Mouse (Mus musculus): Measurements from ENCODE around the gene Gm9112. TPM values are rescaled to one million over a fixed set of nuclear protein-coding genes. Genes with fewer than 3 reads are reported as not detected.
"Not testable (repeated sequence)": the region's sequence is repeated elsewhere in the genome, so short reads cannot be mapped to it uniquely, and the experiment has no call there.

Gm9112 gene
- not detected in 2 replicates for polyA plus RNA-seq (2012; ENCODE audit: insufficient read depth, low replicate concordance)

DNA sequence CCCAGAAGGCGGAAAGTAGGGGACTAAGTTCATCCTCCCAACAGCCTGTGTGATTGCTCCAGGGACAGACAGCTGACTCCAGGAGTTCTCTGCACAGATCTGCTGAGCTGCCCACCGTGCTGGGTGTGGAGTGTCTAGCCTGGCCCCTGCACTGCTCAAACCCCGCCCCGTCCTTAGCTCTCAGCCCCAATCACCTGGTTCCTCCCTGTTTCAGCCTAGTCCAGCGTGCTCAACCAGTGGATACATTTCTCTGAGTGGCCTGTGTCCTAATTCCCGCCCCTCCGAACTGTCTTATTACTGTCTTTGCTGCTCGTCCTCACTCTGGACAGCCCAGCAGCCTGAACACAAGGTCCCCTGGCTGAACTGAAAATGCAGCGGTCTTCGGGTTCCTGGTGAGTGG, at the start of gene Gm9112, which contains the start of gene Dmrtc1b:
Gene Gm9112, minus strand, starts transcription at position 101 of the 400 bp plus-strand sequence.
Gene Dmrtc1b, plus strand, starts transcription at position 331 of the 400 bp plus-strand sequence.
- not testable (repeated sequence) for H3K4me1 ChIP-seq; H3K9me3 ChIP-seq; H3K27me3 ChIP-seq (replicated peaks)

DNA sequence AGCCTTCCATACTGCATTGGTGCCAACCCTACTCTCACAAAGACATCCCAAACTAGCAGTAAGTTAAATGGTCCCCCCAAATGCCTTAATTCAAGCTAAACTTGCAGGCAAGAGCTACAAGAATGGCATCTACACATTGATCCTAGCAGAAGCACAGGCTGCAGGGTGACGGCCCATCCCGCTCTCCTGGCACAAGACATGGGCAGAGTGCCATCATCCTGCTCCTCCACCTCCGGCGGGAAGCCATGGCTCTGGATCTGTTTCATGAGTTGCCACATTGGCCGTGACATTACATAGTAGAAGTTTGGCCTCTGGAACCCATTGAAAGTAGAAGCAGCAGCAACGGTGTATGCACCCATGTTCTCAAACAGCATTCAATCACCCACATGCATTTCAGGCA, 16.8 kb upstream of the Gm9112 start:
- H3K4me3 ChIP-seq (replicated peaks); H3K4me1 ChIP-seq; H3K9me3 ChIP-seq; H3K27me3 ChIP-seq (replicated peaks); H3K36me3 ChIP-seq (replicated peaks; ENCODE audit: low read length): not testable (repeated sequence)

More for the DNA sequence above, at the start of gene Gm9112, which contains the start of gene Dmrtc1b:
- not testable (repeated sequence) for H3K4me3 ChIP-seq (replicated peaks); H3K36me3 ChIP-seq (replicated peaks; ENCODE audit: low read length)

DNA sequence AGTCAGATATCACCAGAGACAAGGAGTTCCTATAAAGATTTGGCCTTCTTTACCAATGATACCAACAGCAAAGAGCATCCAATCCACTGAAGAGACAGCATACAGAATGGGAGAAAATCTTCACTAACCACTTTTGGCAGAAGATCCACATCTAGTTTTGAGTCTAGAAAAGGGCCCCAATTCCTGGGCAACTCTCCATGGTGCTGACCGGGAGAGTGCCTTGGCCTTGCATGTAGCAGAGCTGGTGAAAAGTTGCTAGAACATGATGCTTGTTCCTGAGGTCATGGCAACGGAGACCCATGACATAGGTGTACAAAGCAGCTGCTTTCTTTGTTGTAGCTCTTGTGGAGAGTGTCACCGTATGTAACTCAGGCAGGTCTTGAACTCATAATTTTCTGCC, 6.8 kb downstream of the Gm9112 start:
- H3K4me3 ChIP-seq (replicated peaks); H3K4me1 ChIP-seq: not testable (repeated sequence)

DNA sequence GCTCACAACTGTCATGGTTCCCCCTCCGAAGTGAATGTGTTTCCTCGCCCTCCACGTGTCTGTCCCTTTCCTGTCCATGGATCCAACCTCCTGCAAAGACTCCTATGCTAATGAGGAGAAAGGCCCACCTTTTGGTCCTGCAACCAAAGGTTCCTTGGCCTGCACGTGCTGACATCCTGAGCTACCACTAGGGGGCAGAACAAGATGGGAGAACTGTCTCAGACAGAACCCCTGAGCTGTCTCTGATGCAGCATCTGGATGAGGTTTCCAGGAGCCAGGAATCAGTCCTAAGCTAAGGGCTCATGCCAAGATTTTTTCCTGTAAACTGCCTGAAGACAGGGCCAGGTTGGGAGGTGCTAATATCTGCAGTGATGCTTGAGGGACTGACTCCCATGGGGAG, 18.2 kb downstream of the Gm9112 start:
- not testable (repeated sequence) for H3K4me1 ChIP-seq, H3K9me3 ChIP-seq

More for the DNA sequence above, 6.8 kb downstream of the Gm9112 start:
- not testable (repeated sequence) for H3K9me3 ChIP-seq; H3K36me3 ChIP-seq (replicated peaks; ENCODE audit: low read length); H3K27me3 ChIP-seq (replicated peaks)

DNA sequence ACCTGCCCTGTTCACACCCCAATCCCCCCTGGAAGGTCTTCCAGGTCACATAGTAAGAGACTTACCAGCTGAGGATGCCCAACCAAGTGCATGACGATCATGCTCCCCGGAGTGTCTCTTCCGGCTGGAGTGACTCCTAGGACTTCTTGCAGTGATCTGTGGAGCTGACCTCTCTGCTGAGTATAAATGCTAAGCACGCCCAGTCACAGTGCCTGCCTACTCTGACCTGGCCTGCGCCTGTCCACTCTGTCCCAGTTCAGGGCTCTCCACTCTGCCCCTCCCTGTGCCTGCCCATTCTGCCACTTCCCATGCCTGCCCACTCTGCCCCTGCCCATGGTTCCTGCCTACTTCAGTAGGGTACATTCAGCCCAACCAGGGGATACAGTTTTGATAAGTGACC, 20.6 kb downstream of the Gm9112 start, which contains the start of gene Gm3880:
Gene Gm3880, minus strand, starts transcription at position 101 of the 400 bp plus-strand sequence.
- not testable (repeated sequence) for H3K9me3 ChIP-seq; H3K4me3 ChIP-seq (replicated peaks); H3K27me3 ChIP-seq (replicated peaks); H3K4me1 ChIP-seq; H3K36me3 ChIP-seq (replicated peaks; ENCODE audit: low read length)

More for the DNA sequence above, 18.2 kb downstream of the Gm9112 start:
- H3K27me3 ChIP-seq (replicated peaks); H3K36me3 ChIP-seq (replicated peaks; ENCODE audit: low read length); H3K4me3 ChIP-seq (replicated peaks): not testable (repeated sequence)

DNA sequence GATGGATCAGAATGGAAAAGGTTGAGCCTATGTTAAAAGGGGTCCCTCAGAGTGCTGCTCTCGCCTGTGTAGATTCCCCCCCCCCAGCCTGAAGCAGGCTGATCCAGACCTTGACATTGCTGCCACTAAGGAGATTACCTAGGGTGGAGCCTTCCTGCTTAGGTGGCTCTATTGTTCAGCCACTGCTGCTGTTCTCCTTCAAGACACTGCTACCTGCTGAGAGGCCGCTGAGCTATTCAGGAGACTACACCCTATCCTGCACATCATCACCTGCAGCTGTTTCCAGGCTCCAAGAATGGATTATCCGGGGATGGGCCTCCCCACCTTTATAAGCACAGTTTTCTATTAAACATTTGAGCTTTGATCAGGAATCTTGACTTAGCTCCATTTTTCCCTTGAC, 22.7 kb downstream of the Gm9112 start:
- H3K27me3 ChIP-seq (replicated peaks); H3K4me3 ChIP-seq (replicated peaks); H3K4me1 ChIP-seq; H3K9me3 ChIP-seq; H3K36me3 ChIP-seq (replicated peaks; ENCODE audit: low read length): not testable (repeated sequence)

DNA sequence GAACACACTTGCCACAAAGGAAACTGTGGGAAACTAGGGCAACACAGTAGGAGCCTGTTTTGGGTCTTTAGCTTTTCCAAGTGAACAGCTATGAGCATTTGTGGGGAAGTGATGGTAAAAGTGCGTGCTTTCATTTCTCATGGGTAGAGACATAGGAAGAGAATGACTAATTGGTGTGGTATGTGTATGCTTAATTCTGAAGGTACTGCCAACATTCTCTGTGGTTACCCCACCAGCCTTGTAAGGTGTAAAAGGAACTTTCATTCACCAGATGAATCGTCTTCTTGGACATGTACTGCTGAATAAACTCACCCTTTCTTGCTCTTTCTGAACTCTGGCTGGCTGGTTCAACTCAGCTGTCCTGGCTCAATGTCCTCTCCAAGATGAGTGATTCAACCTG, 40.8 kb downstream of the Gm9112 start:
- Histone ChIP-seq H3K4me3 (replicated peaks) (no peak overlapping the region), H3K4me1 (no peaks in the 10 kb centered on the region), H3K36me3 (replicated peaks; ENCODE audit: low read length) (no peaks in the 10 kb centered on the region), H3K9me3 (no peaks in the 10 kb centered on the region), H3K27me3 (replicated peaks) (peaks cover 6% of the 10 kb centered on the region)
- TF ChIP-seq FLI1 (IDR thresholded peaks at IDR 0.05; ENCODE audit: low read length) (no peak), GATA1 (IDR thresholded peaks at IDR 0.05; ENCODE audit: borderline replicate concordance, low read length) (no peak)

DNA sequence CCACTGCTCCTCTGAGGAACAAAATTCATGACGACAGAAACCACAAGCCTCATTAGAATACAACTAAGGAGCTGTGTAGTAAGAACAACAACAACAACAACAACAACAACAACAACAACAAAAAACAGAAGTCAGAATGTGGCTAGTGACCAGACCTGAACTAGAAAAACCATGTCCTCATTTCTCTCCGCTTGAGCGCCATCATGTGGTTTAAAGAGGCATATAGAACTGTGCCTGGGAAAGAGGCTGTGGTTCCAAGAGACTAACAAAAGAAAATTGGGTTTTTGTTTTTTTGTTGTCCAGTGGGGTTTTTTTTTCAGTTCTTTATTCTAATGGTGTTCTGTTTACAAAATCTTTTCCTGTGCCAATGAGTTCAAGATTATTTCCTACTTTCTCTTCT, 46.7 kb downstream of the Gm9112 start:
- H3K36me3 ChIP-seq (replicated peaks; ENCODE audit: low read length), result no peaks in the 10 kb centered on the region
- no peak for TF ChIP-seq FLI1 (IDR thresholded peaks at IDR 0.05; ENCODE audit: low read length)
- no peak for TF ChIP-seq GATA1 (IDR thresholded peaks at IDR 0.05; ENCODE audit: borderline replicate concordance, low read length)
- peaks cover 7% of the 10 kb centered on the region for H3K27me3 ChIP-seq (replicated peaks)
- no peak overlapping the region for H3K4me3 ChIP-seq (replicated peaks)
- H3K9me3 ChIP-seq, result no peaks in the 10 kb centered on the region
- no peaks in the 10 kb centered on the region for H3K4me1 ChIP-seq

Other genes starting within 250 kb of the Gm9112 start
- gene Hdac8, start 202.3 kb downstream of the Gm9112 start, polyA plus RNA-seq (2012; ENCODE audit: insufficient read depth, low replicate concordance), result 5.1 TPM in 1 of 2 replicates, not detected in the other
- 0.34 and 0.99 TPM in 2 replicates for gene Phka1, start 63.4 kb downstream of the Gm9112 start, polyA plus RNA-seq (2012; ENCODE audit: insufficient read depth, low replicate concordance)
- gene Gm3880, start 20.7 kb downstream of the Gm9112 start, polyA plus RNA-seq (2012; ENCODE audit: insufficient read depth, low replicate concordance), result not detected in 2 replicates
- not detected in 2 replicates for gene Dmrtc1b, start 230 bp upstream of the Gm9112 start, polyA plus RNA-seq (2012; ENCODE audit: insufficient read depth, low replicate concordance)
- gene Dmrtc1c1, start 95.3 kb upstream of the Gm9112 start, polyA plus RNA-seq (2012; ENCODE audit: insufficient read depth, low replicate concordance), result not detected in 2 replicates
- not detected in 2 replicates for gene Dmrtc1c2, start 147.0 kb upstream of the Gm9112 start, polyA plus RNA-seq (2012; ENCODE audit: insufficient read depth, low replicate concordance)
- not detected in 2 replicates for gene 1700031F05Rik, start 160.3 kb upstream of the Gm9112 start, polyA plus RNA-seq (2012; ENCODE audit: insufficient read depth, low replicate concordance)
- gene Dmrtc1a, start 201.1 kb upstream of the Gm9112 start, polyA plus RNA-seq (2012; ENCODE audit: insufficient read depth, low replicate concordance), result not detected in 2 replicates
- gene 1700011M02Rik, start 201.3 kb upstream of the Gm9112 start, polyA plus RNA-seq (2012; ENCODE audit: insufficient read depth, low replicate concordance), result not detected in 2 replicates
- gene 1700018G05Rik, start 220.7 kb upstream of the Gm9112 start, polyA plus RNA-seq (2012; ENCODE audit: insufficient read depth, low replicate concordance), result not detected in 2 replicates